Mouse (Mus musculus) CH12.LX (cell line): Measurements from ENCODE around the gene Hist2h3c1. TPM values are rescaled to one million over a fixed set of nuclear protein-coding genes. Genes with fewer than 3 reads are reported as not detected.
A peak's percentile ranks its signal among the peaks of the same experiment; 100 is the strongest.

Experiments used
- DNase-seq: peaks from one replicate; pipeline ENCODE4 v3.0.0-alpha.2; 2013; ENCODE audit errors: extremely low read depth
- H3K27ac ChIP-seq: 2 replicates; pipeline ENCODE4 v1.5.1; 2012; ENCODE audit warnings: low read depth, mild to moderate bottlenecking, control low read depth, moderate library complexity; ENCODE audit not compliant: insufficient read depth
- H3K27me3 ChIP-seq: replicated peaks from 2 replicates; pipeline ENCODE3; 2012; ENCODE audit warnings: inconsistent platforms
- H3K36me3 ChIP-seq, 2 experiments: replicated peaks in 1 of 2; 2 replicates each; pipeline versions ENCODE3 to v1.6.1; 2012; ENCODE audit warnings: inconsistent platforms in 1 of 2, low read length in 1 of 2, mild to moderate bottlenecking in 1 of 2, mixed read lengths in 1 of 2, moderate library complexity in 1 of 2; ENCODE audit not compliant: control insufficient read depth in 1 of 2, insufficient read depth in 1 of 2
- H3K4me1 ChIP-seq, 2 experiments: 2 replicates each; pipeline ENCODE4 v1.6.1; 2012; ENCODE audit warnings: inconsistent platforms in 1 of 2, moderate library complexity in 1 of 2; ENCODE audit not compliant: insufficient read depth in 2 of 2, control insufficient read depth in 1 of 2
- H3K4me2 ChIP-seq: 2 replicates; pipeline ENCODE4 v1.6.1; 2012; ENCODE audit warnings: low read depth, mild to moderate bottlenecking, control low read depth; ENCODE audit not compliant: poor library complexity, insufficient read depth, severe bottlenecking
- H3K4me3 ChIP-seq, 3 experiments: fragments of 150-350 bp in 1 of 3; sonication (generic) in 1 of 3; replicated peaks in 1 of 3; 2 replicates each; pipeline versions ENCODE3 to v1.5.1; 2011 to 2012; ENCODE audit warnings: low read depth in 2 of 3, low read length in 2 of 3, mild to moderate bottlenecking in 2 of 3, moderate library complexity in 2 of 3, control low read depth in 1 of 3, improper control_type of control experiment in 1 of 3, inconsistent platforms in 1 of 3, mixed read lengths in 1 of 3; ENCODE audit not compliant: poor library complexity in 1 of 3
- H3K79me2 ChIP-seq: replicated peaks from 2 replicates; pipeline ENCODE4 v1.6.1; 2012; ENCODE audit warnings: mild to moderate bottlenecking, moderate library complexity; ENCODE audit not compliant: control insufficient read depth, poor library complexity, insufficient read depth, severe bottlenecking; ENCODE audit errors: extremely low read depth
- H3K9ac ChIP-seq: 2 replicates; pipeline ENCODE4 v1.6.1; 2012; ENCODE audit warnings: low read depth, mild to moderate bottlenecking, control low read depth, moderate library complexity; ENCODE audit not compliant: insufficient read depth
- H3K9me3 ChIP-seq: replicated peaks from 2 replicates; pipeline ENCODE3; 2012; ENCODE audit warnings: low read length, inconsistent platforms, mixed read lengths
- BHLHE40 ChIP-seq: IDR thresholded peaks from 2 replicates; pipeline ENCODE4 v1.6.1; 2011; ENCODE audit warnings: mild to moderate bottlenecking, low read depth, low read length, improper control_type of control experiment
- CHD1 ChIP-seq: IDR thresholded peaks from 2 replicates; pipeline ENCODE4 v1.6.1; 2012; ENCODE audit warnings: low read depth, low read length, improper control_type of control experiment, inconsistent platforms
- CHD2 ChIP-seq: IDR thresholded peaks from 2 replicates; pipeline ENCODE4 v1.6.1; 2011; ENCODE audit warnings: low read length, improper control_type of control experiment
- EP300 ChIP-seq: IDR thresholded peaks from 2 replicates; pipeline ENCODE4 v1.6.1; 2011; ENCODE audit warnings: low read length, improper control_type of control experiment
- ETS1 ChIP-seq: conservative IDR thresholded peaks from 2 replicates; pipeline ENCODE4 v1.6.1; 2012; ENCODE audit warnings: low read depth, mild to moderate bottlenecking, inconsistent platforms, low read length, improper control_type of control experiment, moderate library complexity
- GABPA ChIP-seq: IDR thresholded peaks from 2 replicates; pipeline ENCODE4 v1.6.1; 2012; ENCODE audit warnings: low read depth, low read length, improper control_type of control experiment, inconsistent platforms; ENCODE audit not compliant: insufficient replicate concordance
- HCFC1 ChIP-seq: IDR thresholded peaks from 2 replicates; pipeline ENCODE4 v1.6.1; 2012; ENCODE audit warnings: low read depth, mild to moderate bottlenecking, inconsistent platforms, low read length, improper control_type of control experiment
- IRF4 ChIP-seq: IDR thresholded peaks from 2 replicates; pipeline ENCODE4 v1.6.1; 2014; ENCODE audit warnings: low read depth, mild to moderate bottlenecking, inconsistent platforms, low read length, improper control_type of control experiment
- MAX ChIP-seq: IDR thresholded peaks from 2 replicates; pipeline ENCODE4 v1.6.1; 2011; ENCODE audit warnings: low read length, improper control_type of control experiment
- MEF2A ChIP-seq: IDR thresholded peaks from 2 replicates; pipeline ENCODE4 v1.6.1; 2014; ENCODE audit warnings: low read depth, mild to moderate bottlenecking, inconsistent platforms, low read length, improper control_type of control experiment, borderline replicate concordance
- MYC ChIP-seq: IDR thresholded peaks from 2 replicates; pipeline ENCODE4 v1.6.1; 2011; ENCODE audit warnings: low read depth, mild to moderate bottlenecking, improper control_type of control experiment, low read length
- PAX5 ChIP-seq: IDR thresholded peaks from 2 replicates; pipeline ENCODE4 v1.6.1; 2012; ENCODE audit warnings: low read length, inconsistent platforms, mixed read lengths
- RAD21 ChIP-seq: IDR thresholded peaks from 2 replicates; pipeline ENCODE4 v1.6.1; 2011; ENCODE audit warnings: low read depth, mild to moderate bottlenecking, low read length, improper control_type of control experiment, moderate library complexity
- RCOR1 ChIP-seq: conservative IDR thresholded peaks from 2 replicates; pipeline ENCODE4 v1.6.1; 2012; ENCODE audit warnings: low read depth, mild to moderate bottlenecking, inconsistent platforms, low read length, improper control_type of control experiment
- TBP ChIP-seq: conservative IDR thresholded peaks from 2 replicates; pipeline ENCODE4 v1.6.1; 2011; ENCODE audit warnings: low read depth, low read length, improper control_type of control experiment
- TCF12 ChIP-seq: IDR thresholded peaks from 2 replicates; pipeline ENCODE4 v1.6.1; 2014; ENCODE audit warnings: low read depth, mild to moderate bottlenecking, inconsistent platforms, low read length, improper control_type of control experiment
- USF1 ChIP-seq: IDR thresholded peaks from 2 replicates; pipeline ENCODE4 v1.6.1; 2014; ENCODE audit warnings: low read depth, mild to moderate bottlenecking, inconsistent platforms, low read length, improper control_type of control experiment
- ZC3H11A ChIP-seq: IDR thresholded peaks from 2 replicates; pipeline ENCODE4 v1.6.1; 2012; ENCODE audit warnings: low read depth, mild to moderate bottlenecking, inconsistent platforms, low read length, improper control_type of control experiment
- ZKSCAN1 ChIP-seq: IDR thresholded peaks from 2 replicates; pipeline ENCODE4 v1.6.1; 2012; ENCODE audit warnings: low read depth, inconsistent platforms, low read length, improper control_type of control experiment, borderline replicate concordance
- ZMIZ1 ChIP-seq: IDR thresholded peaks from 2 replicates; pipeline ENCODE4 v1.6.1; 2012; ENCODE audit warnings: low read depth, mild to moderate bottlenecking, inconsistent platforms, low read length, improper control_type of control experiment
- ZNF384 ChIP-seq: IDR thresholded peaks from 2 replicates; pipeline ENCODE4 v1.6.1; 2012; ENCODE audit warnings: low read depth, low read length, improper control_type of control experiment, inconsistent platforms
- dilution Hi-C: fragments of 300-500 bp; cut with MboI; formaldehyde crosslinking; loops from 2 replicates; pipeline ENCODE4 v1.14.3; 2020; ENCODE audit warnings: low sequenced_read_pairs; ENCODE audit not compliant: extremely low pct_unique_long_range_greater_than_20kb, extremely low pct_ligation_motif_present
- in situ Hi-C: fragments of 300-500 bp; cut with MboI; formaldehyde crosslinking; loops from 3 replicates; pipeline ENCODE4 v1.14.3; 2019; ENCODE audit warnings: low sequenced_read_pairs, low pct_ligation_motif_present, low pct_unique_long_range_greater_than_20kb, mixed read lengths
- polyA plus RNA-seq: library from polyadenylated mRNA; unstranded; fragments of >175 nt; gene quantifications from 2 replicates; pipeline ENCODE4 v1.2.1, GENCODE M21; 2012; ENCODE audit warnings: low read depth; ENCODE audit not compliant: insufficient read length
- total RNA-seq, 2 experiments: library from RNA; depleted of rRNA; stranded (reverse); fragments of 300-350 nt in 1 of 2; fragments of >200 nt in 1 of 2; gene quantifications; 2 replicates each; pipeline ENCODE4 v1.2.3; 2012 to 2014

The Hist2h3c1 gene
- total and polyA plus RNA-seq, 3 experiments = 0.33 to 1.4 (median 1.4) TPM

- TF ChIP-seq MEF2A (no peak), CHD2 (no peak)
- TF ChIP-seq, all 38 proteins: peak for 6
Measured at GRCm38 (mm10) chr3:96254683-96255355, 8.3 kb downstream of the Hist2h3c1 start (continued).

- in situ Hi-C loops = no loop called here
- dilution Hi-C loops = no loop called here
- Histone ChIP-seq H3K9me3 (no peaks in the 10 kb centered on the region), H3K36me3 (no peaks in the 10 kb centered on the region), H3K4me3 (no peak overlapping the region)
- no peak for TF ChIP-seq ZKSCAN1
- TF ChIP-seq MYC = no peak
- no peak for TF ChIP-seq ZMIZ1
- no peak for TF ChIP-seq RAD21
- no peak for TF ChIP-seq HCFC1
- no peak for TF ChIP-seq CHD2
- TF ChIP-seq USF1 = no peak
- no peak for TF ChIP-seq ZC3H11A
- TF ChIP-seq RCOR1 = no peak
- no peak for TF ChIP-seq PAX5
- TF ChIP-seq, all 38 proteins: peak for 0
- Histone ChIP-seq H3K4me2 (no peak overlapping the region), H3K79me2 (no peaks in the 10 kb centered on the region), H3K4me1 (peaks cover 8 to 32% of the 10 kb centered on the region in 2 experiments), H3K27ac (no peak overlapping the region), H3K27me3 (no peaks in the 10 kb centered on the region), H3K9ac (no peak overlapping the region)
- DNase-seq = no peak
Measured at GRCm38 (mm10) chr3:96255926-96256593, 9.6 kb downstream of the Hist2h3c1 start.

DNA sequence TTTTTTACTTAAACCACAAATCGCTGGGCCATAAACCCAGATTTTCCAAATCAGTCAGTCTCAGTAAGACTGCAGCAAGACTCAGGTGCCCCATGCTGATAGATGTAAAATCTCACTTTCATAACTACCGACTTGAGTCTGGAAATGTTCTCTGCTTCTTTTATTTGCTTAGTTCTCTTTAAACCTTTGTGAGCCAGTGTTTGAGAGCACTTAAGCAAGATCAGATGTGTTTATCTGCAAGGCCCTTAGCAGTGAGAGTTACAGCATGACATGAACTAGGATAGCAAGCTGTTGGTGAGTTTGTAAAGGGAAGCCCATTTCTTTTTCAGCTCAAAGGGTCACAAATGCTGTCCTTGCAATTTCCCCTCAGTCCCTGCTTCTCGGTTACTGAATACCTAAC is 10.7 kb downstream of the Hist2h3c1 start:
- Histone ChIP-seq H3K4me3 (no peak overlapping the region), H3K79me2 (no peaks in the 10 kb centered on the region), H3K27ac (no peak overlapping the region), H3K27me3 (no peaks in the 10 kb centered on the region), H3K36me3 (no peaks in the 10 kb centered on the region), H3K4me2 (no peak overlapping the region), H3K4me1 (peaks cover 8 to 38% of the 10 kb centered on the region in 2 experiments), H3K9ac (no peak overlapping the region), H3K9me3 (no peaks in the 10 kb centered on the region)
- no peak for DNase-seq
- in situ Hi-C loops (no loop called here), dilution Hi-C loops (no loop called here)
- TF ChIP-seq ZNF384 = peak; percentile 35; the same call in 1 of the 2 replicates
- TF ChIP-seq GABPA = no peak
- 0 out of 2 replicates have a peak, but pooled peaks have one; percentile 13 for TF ChIP-seq BHLHE40
- no peak for TF ChIP-seq MAX
- TF ChIP-seq CHD1 = no peak
- TF ChIP-seq TCF12 = no peak
- TF ChIP-seq IRF4 = 0 out of 2 replicates have a peak, but pooled peaks have one; percentile 24
- no peak for TF ChIP-seq ZC3H11A
- no peak for TF ChIP-seq ETS1
- TF ChIP-seq TBP = no peak
- no peak for TF ChIP-seq HCFC1
- TF ChIP-seq EP300 = peak; percentile 53; the same call in 1 of the 2 replicates
- TF ChIP-seq MEF2A = 0 out of 2 replicates have a peak, but pooled peaks have one; percentile 18
